25 mouse cellular contexts compared by ENCODE assay signal in genomic region chr19:24902821-24903220, GRCm38 (mm10). TPM values are rescaled to one million over a fixed set of nuclear protein-coding genes. Genes with fewer than 3 reads are reported as not detected.
A peak's percentile ranks its signal among the peaks of the same experiment; 100 is the strongest.
DNase-seq lines count a peak whose midpoint lies in the region; ATAC-seq lines count a peak whose summit lies in the region.
"Had no signal": no experiment of that assay in that cellular context is flagged by ENCODE, and none has a peak within 500 bp of the region (broad histone marks: within the 10 kb centered on the region; RNA-seq: fewer than 3 reads in every experiment).

No protein-coding gene starts in this region.

- intact Hi-C loops in heart, postnatal 10 days (cut with DNase I) = no loop called here

- H3K9ac ChIP-seq in midbrain, embryonic 11.5 days (ENCODE audit: low read length) = no peak overlapping the region

- H3K27me3 ChIP-seq in heart, embryonic 10.5 days (ENCODE audit: insufficient read depth, poor library complexity, severe bottlenecking) = peaks cover 77% of the 10 kb centered on the region
- H3K27me3 ChIP-seq in midbrain, embryonic 11.5 days (ENCODE audit: control insufficient read depth, insufficient read depth, low read length) = peaks cover 36% of the 10 kb centered on the region
- peaks cover 75% of the 10 kb centered on the region for H3K27me3 ChIP-seq in midbrain, embryonic 10.5 days (ENCODE audit: low read depth, poor library complexity, severe bottlenecking)
- H3K27me3 ChIP-seq: CH12.LX had no signal

- H3K4me3 ChIP-seq in heart, embryonic 10.5 days = no peak overlapping the region
- no peak overlapping the region for H3K4me3 ChIP-seq in midbrain, embryonic 11.5 days (ENCODE audit: low read depth, low read length)
- H3K4me3 ChIP-seq in midbrain, embryonic 10.5 days = no peak overlapping the region

- no peak overlapping the region for H3K27ac ChIP-seq in heart, embryonic 10.5 days
- H3K27ac ChIP-seq in midbrain, embryonic 11.5 days (ENCODE audit: low read depth, low read length) = no peak overlapping the region
- no peak overlapping the region for H3K27ac ChIP-seq in midbrain, embryonic 10.5 days (replicated peaks)

- peaks cover 15% of the 10 kb centered on the region for H3K4me1 ChIP-seq in heart, embryonic 10.5 days
- H3K4me1 ChIP-seq in midbrain, embryonic 11.5 days (ENCODE audit: control insufficient read depth, insufficient read depth, low read length) = peaks cover 8% of the 10 kb centered on the region
- peaks cover 37% of the 10 kb centered on the region for H3K4me1 ChIP-seq in midbrain, embryonic 10.5 days

- 47% methylated on average over 2 of the region's 2 CpGs for WGBS in heart, embryonic 10.5 days
- WGBS in midbrain, embryonic 11.5 days = 43% methylated on average over 2 of the region's 2 CpGs
- 39% methylated on average over 2 of the region's 2 CpGs for WGBS in midbrain, embryonic 10.5 days

- H3K36me3 ChIP-seq in heart, embryonic 10.5 days = no peaks in the 10 kb centered on the region
- H3K36me3 ChIP-seq in midbrain, embryonic 11.5 days (ENCODE audit: control insufficient read depth, insufficient read depth, low read length) = no peaks in the 10 kb centered on the region
- no peaks in the 10 kb centered on the region for H3K36me3 ChIP-seq in midbrain, embryonic 10.5 days
- H3K36me3 ChIP-seq: G1E had no signal

- no peaks in the 10 kb centered on the region for H3K9me3 ChIP-seq in heart, embryonic 10.5 days
- no peaks in the 10 kb centered on the region for H3K9me3 ChIP-seq in midbrain, embryonic 11.5 days (ENCODE audit: control insufficient read depth, low read length)
- no peaks in the 10 kb centered on the region for H3K9me3 ChIP-seq in midbrain, embryonic 10.5 days (replicated peaks)

- DNase-seq in heart, adult 11 months = peak; percentile 73
- DNase-seq in heart, postnatal 10 days = no peak
- DNase-seq in heart, embryonic 10.5 days (ENCODE audit: low spot score) = peak; percentile 56
- no peak for DNase-seq in heart, adult 9 months (ENCODE audit: low spot score in 2 of 2)
- peak; percentile 87 for DNase-seq in midbrain, embryonic 11.5 days (ENCODE audit: low spot score, missing footprints)
- no peak for DNase-seq in midbrain, embryonic 10.5 days (ENCODE audit: low spot score)
- DNase-seq: adrenal gland, adult 2 months; adrenal gland, adult 8-10 months; adrenal gland, postnatal 10 days; adrenal gland, postnatal 14 days; adrenal gland, postnatal 25 days; adrenal gland, postnatal 36 days; cerebellum, adult 11 months; cerebellum, adult 11-12 months; cerebellum, adult 18-20 months had no signal

- ATAC-seq in midbrain, embryonic 11.5 days (ENCODE audit: low FRiP score) = no peak
- ATAC-seq: activated CD4-positive, CD25-positive, alpha-beta regulatory T cell, adult 4 months; CD4-positive, CD25-positive, alpha-beta regulatory T cell, adult 4 months; Patski had no signal

- no peak overlapping the region for H3K4me2 ChIP-seq in midbrain, embryonic 11.5 days

RNA-seq across cellular contexts. Expression of gene Foxd4, which starts 1.8 kb away (rescaled TPM):
- not detected for total RNA-seq in heart, postnatal 10 days (2021)
- polyA plus RNA-seq in heart, embryonic 10.5 days (2016; fragmentation: Nextera tagmentation; extraction: Ambion mirVana) = not detected in 2 replicates
- 0.47 and 0.87 TPM in 2 replicates for polyA plus RNA-seq in midbrain, embryonic 11.5 days (2014; fragmentation: Nextera tagmentation; extraction: Ambion mirVana)
- 1.00 and 1.2 TPM in 2 replicates for polyA plus RNA-seq in midbrain, embryonic 10.5 days (2016; fragmentation: Nextera tagmentation; extraction: Ambion mirVana)
- total RNA-seq: adrenal gland, adult 18-20 months; adrenal gland, adult 2 months; adrenal gland, adult 8-10 months; adrenal gland, postnatal 10 days; adrenal gland, postnatal 14 days; adrenal gland, postnatal 25 days; adrenal gland, postnatal 36 days; adrenal gland, postnatal 4 days; CH12.LX; ES-E14; G1E; MEL had no signal
- polyA plus RNA-seq: activated CD4-positive, CD25-positive, alpha-beta regulatory T cell, adult 4 months; adrenal gland, adult 2 months; C2C12; CD4-positive, CD25-positive, alpha-beta regulatory T cell, adult 4 months; G1E had no signal

RNA-seq across cellular contexts. Expression of gene Gm10053, which starts 27.3 kb away (rescaled TPM):
- 1,000 to 10,000 TPM in 1 of 2 experiments, 100 to 1,000 TPM in 1; 979 to 1,022 TPM for total RNA-seq in heart, postnatal 10 days (2021)
- polyA plus RNA-seq in heart, embryonic 10.5 days (2016; fragmentation: Nextera tagmentation; extraction: Ambion mirVana) = 595 and 755 TPM in 2 replicates
- 270 and 273 TPM in 2 replicates for polyA plus RNA-seq in midbrain, embryonic 11.5 days (2014; fragmentation: Nextera tagmentation; extraction: Ambion mirVana)
- 293 and 344 TPM in 2 replicates for polyA plus RNA-seq in midbrain, embryonic 10.5 days (2016; fragmentation: Nextera tagmentation; extraction: Ambion mirVana)

RNA-seq across cellular contexts. Expression of gene Pgm5, which starts 41.2 kb away (rescaled TPM):
- total RNA-seq in heart, postnatal 10 days (2021) = 10 to 100 TPM; 97.4 to 98.8 TPM
- 3.2 and 3.6 TPM in 2 replicates for polyA plus RNA-seq in heart, embryonic 10.5 days (2016; fragmentation: Nextera tagmentation; extraction: Ambion mirVana)
- polyA plus RNA-seq in midbrain, embryonic 11.5 days (2014; fragmentation: Nextera tagmentation; extraction: Ambion mirVana) = 0.19 and 0.46 TPM in 2 replicates
- 0.17 and 0.22 TPM in 2 replicates for polyA plus RNA-seq in midbrain, embryonic 10.5 days (2016; fragmentation: Nextera tagmentation; extraction: Ambion mirVana)
- total RNA-seq: CH12.LX, MEL had no signal
- polyA plus RNA-seq: activated CD4-positive, CD25-positive, alpha-beta regulatory T cell, adult 4 months; CD4-positive, CD25-positive, alpha-beta regulatory T cell, adult 4 months; G1E had no signal

RNA-seq across cellular contexts. Expression of gene Cbwd1, which starts 58.6 kb away (rescaled TPM):
- total RNA-seq in heart, postnatal 10 days (2021) = 10 to 100 TPM; 11.5 to 12.3 TPM
- polyA plus RNA-seq in heart, embryonic 10.5 days (2016; fragmentation: Nextera tagmentation; extraction: Ambion mirVana) = 18.4 and 19.6 TPM in 2 replicates
- 22.9 and 25.3 TPM in 2 replicates for polyA plus RNA-seq in midbrain, embryonic 11.5 days (2014; fragmentation: Nextera tagmentation; extraction: Ambion mirVana)
- 23.5 and 23.6 TPM in 2 replicates for polyA plus RNA-seq in midbrain, embryonic 10.5 days (2016; fragmentation: Nextera tagmentation; extraction: Ambion mirVana)

Comparison
In these comparisons a context has a peak if more than half of its experiments do, and no peak if none do; other contexts are left out.
1. DNase-seq: peak in heart, adult 11 months (single experiment), heart, embryonic 10.5 days (single experiment) and midbrain, embryonic 11.5 days (single experiment); none in heart, postnatal 10 days (0 of 2), heart, adult 9 months (0 of 2) and midbrain, embryonic 10.5 days (single experiment).